31 mouse cellular contexts compared by ENCODE assay signal in the genomic region with DNA sequence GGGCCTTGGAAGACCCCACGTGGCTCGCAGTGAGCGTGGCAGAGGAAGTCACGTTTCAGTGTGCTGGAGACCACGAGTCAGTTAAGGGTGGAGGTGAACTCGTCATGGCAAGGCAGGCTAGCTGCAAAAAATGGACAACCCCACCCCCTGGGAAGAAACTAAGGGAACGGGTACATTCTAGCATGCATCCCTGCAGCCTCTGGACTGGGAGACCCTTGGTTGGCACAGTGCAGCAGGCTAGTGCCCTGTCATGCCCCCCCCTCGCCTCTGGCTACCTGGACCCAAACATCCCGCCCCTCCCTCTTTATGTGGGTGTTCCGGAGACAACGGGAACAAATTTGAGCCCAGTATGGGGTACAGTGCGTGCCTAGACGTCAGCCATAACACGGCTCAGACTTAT. TPM values are rescaled to one million over a fixed set of nuclear protein-coding genes. Genes with fewer than 3 reads are reported as not detected.
DNase-seq lines count a peak whose midpoint lies in the region; ATAC-seq and TF ChIP-seq lines count a peak whose summit lies in the region.
"Had no signal": no experiment of that assay in that cellular context is flagged by ENCODE, and none has a peak within 500 bp of the region (broad histone marks: within the 10 kb centered on the region; RNA-seq: fewer than 3 reads in every experiment).

No protein-coding gene starts in this region.

- TF ChIP-seq EP300 in stomach, postnatal 0 days (optimal IDR thresholded peaks at IDR 0.05) = no peak

- H3K4me3 ChIP-seq in intestine, embryonic 16.5 days (ENCODE audit: low read length) = no peak overlapping the region
- H3K4me3 ChIP-seq in liver, embryonic 11.5 days (ENCODE audit: low read depth, low read length) = no peak overlapping the region
- no peak overlapping the region for H3K4me3 ChIP-seq in liver, embryonic 16.5 days (ENCODE audit: low read depth, low read length)
- H3K4me3 ChIP-seq in stomach, postnatal 0 days (ENCODE audit: low read depth, low read length) = no peak overlapping the region
- no peak overlapping the region for H3K4me3 ChIP-seq in hindbrain, embryonic 14.5 days (replicated peaks; ENCODE audit: low read length)
- H3K4me3 ChIP-seq: embryonic facial prominence, embryonic 10.5 days; embryonic facial prominence, embryonic 15.5 days; forebrain, embryonic 12.5 days; hindbrain, embryonic 13.5 days; limb, embryonic 12.5 days; neural tube, embryonic 15.5 days had no signal

- no peak for DNase-seq in liver, embryonic 11.5 days (ENCODE audit: low spot score)
- DNase-seq in stomach, postnatal 0 days (ENCODE audit: low spot score) = no peak
- no peak for DNase-seq in hindbrain, embryonic 14.5 days (ENCODE audit: low spot score)
- DNase-seq in left cerebral cortex, postnatal 4 days = no peak
- DNase-seq: adrenal gland, adult 8-10 months; B cell, adult 2 months; cerebellum, adult 2 months; cerebellum, postnatal 14 days; gastrocnemius, postnatal 10 days; heart, postnatal 4 days; kidney, adult 8-10 months; kidney, postnatal 4 days; lung, adult 2 months; lung, postnatal 10 days; midbrain, embryonic 14.5 days; retina, postnatal 1 day; right cerebral cortex, postnatal 14 days; thymus, adult 2 months; thymus, postnatal 4 days had no signal

- H3K4me1 ChIP-seq in intestine, embryonic 16.5 days (ENCODE audit: control insufficient read depth, insufficient read depth, low read length) = no peaks in the 10 kb centered on the region
- H3K4me1 ChIP-seq in liver, embryonic 11.5 days (replicated peaks; ENCODE audit: control insufficient read depth, insufficient read depth, low read length) = peaks cover 8% of the 10 kb centered on the region; the same call in 1 of the 2 replicates
- H3K4me1 ChIP-seq in liver, embryonic 16.5 days (ENCODE audit: control insufficient read depth, low read depth, low read length) = peaks cover 3% of the 10 kb centered on the region; the same call in 1 of the 2 replicates
- H3K4me1 ChIP-seq in stomach, postnatal 0 days (replicated peaks; ENCODE audit: control insufficient read depth, insufficient read depth) = no peaks in the 10 kb centered on the region
- H3K4me1 ChIP-seq in hindbrain, embryonic 14.5 days (replicated peaks; ENCODE audit: control insufficient read depth, insufficient read depth, low read length) = 0 out of 2 replicates have a peak, but pooled peaks cover 4% of the 10 kb centered on the region
- H3K4me1 ChIP-seq: embryonic facial prominence, embryonic 15.5 days had no signal

- intact Hi-C loops in left cerebral cortex, postnatal 4 days (cut with DNase I) = no loop called here

- H3K9me3 ChIP-seq in intestine, embryonic 16.5 days (ENCODE audit: control insufficient read depth, low read length) = no peaks in the 10 kb centered on the region
- H3K9me3 ChIP-seq in liver, embryonic 11.5 days (ENCODE audit: control insufficient read depth, low read length) = no peaks in the 10 kb centered on the region
- no peaks in the 10 kb centered on the region for H3K9me3 ChIP-seq in liver, embryonic 16.5 days (replicated peaks; ENCODE audit: control insufficient read depth, low read length)
- no peaks in the 10 kb centered on the region for H3K9me3 ChIP-seq in stomach, postnatal 0 days (ENCODE audit: control insufficient read depth, low read length)
- no peaks in the 10 kb centered on the region for H3K9me3 ChIP-seq in hindbrain, embryonic 14.5 days (ENCODE audit: control insufficient read depth, low read length)
- H3K9me3 ChIP-seq: embryonic facial prominence, embryonic 10.5 days; embryonic facial prominence, embryonic 15.5 days; forebrain, embryonic 12.5 days; hindbrain, embryonic 13.5 days; limb, embryonic 12.5 days; neural tube, embryonic 15.5 days had no signal

- H3K27ac ChIP-seq in intestine, embryonic 16.5 days (ENCODE audit: low read length) = no peak overlapping the region
- peak overlapping the region; percentile 36 for H3K27ac ChIP-seq in liver, embryonic 11.5 days (ENCODE audit: low read depth, low read length)
- peak overlapping the region; percentile 26 for H3K27ac ChIP-seq in liver, embryonic 16.5 days (ENCODE audit: low read length)
- no peak overlapping the region for H3K27ac ChIP-seq in stomach, postnatal 0 days (replicated peaks)
- no peak overlapping the region for H3K27ac ChIP-seq in hindbrain, embryonic 14.5 days
- H3K27ac ChIP-seq: embryonic facial prominence, embryonic 10.5 days; embryonic facial prominence, embryonic 15.5 days; forebrain, embryonic 12.5 days; hindbrain, embryonic 13.5 days; kidney, postnatal 0 days; limb, embryonic 12.5 days; macrophage; neural tube, embryonic 15.5 days had no signal

- TF ChIP-seq CTCF in stomach, postnatal 0 days (IDR thresholded peaks at IDR 0.05; ENCODE audit: low read depth) = no peak

- no peak overlapping the region for H3K4me2 ChIP-seq in intestine, embryonic 16.5 days (ENCODE audit: low read depth, low read length)
- H3K4me2 ChIP-seq in liver, embryonic 11.5 days = no peak overlapping the region
- no peak overlapping the region for H3K4me2 ChIP-seq in liver, embryonic 16.5 days (ENCODE audit: low read depth, low read length)
- no peak overlapping the region for H3K4me2 ChIP-seq in stomach, postnatal 0 days (replicated peaks; ENCODE audit: low read depth)
- H3K4me2 ChIP-seq in hindbrain, embryonic 14.5 days (replicated peaks) = no peak overlapping the region
- H3K4me2 ChIP-seq: embryonic facial prominence, embryonic 15.5 days; forebrain, embryonic 12.5 days; heart, embryonic 11.5 days; hindbrain, embryonic 13.5 days; limb, embryonic 12.5 days; neural tube, embryonic 15.5 days had no signal

- WGBS in intestine, embryonic 16.5 days = 84% methylated on average over 14 of the region's 14 CpGs
- WGBS in liver, embryonic 11.5 days = 81% methylated on average over 14 of the region's 14 CpGs
- 62% methylated on average over 14 of the region's 14 CpGs for WGBS in liver, embryonic 16.5 days (ENCODE audit: insufficient replicate concordance)
- WGBS in stomach, postnatal 0 days = 66% methylated on average over 14 of the region's 14 CpGs
- 94% methylated on average over 14 of the region's 14 CpGs for WGBS in hindbrain, embryonic 14.5 days

- no peaks in the 10 kb centered on the region for H3K27me3 ChIP-seq in intestine, embryonic 16.5 days (replicated peaks; ENCODE audit: control insufficient read depth, insufficient read depth, low read length)
- no peaks in the 10 kb centered on the region for H3K27me3 ChIP-seq in liver, embryonic 11.5 days (replicated peaks; ENCODE audit: control insufficient read depth, insufficient read depth, low read length)
- H3K27me3 ChIP-seq in liver, embryonic 16.5 days (ENCODE audit: control insufficient read depth, insufficient read depth, low read depth, low read length) = no peaks in the 10 kb centered on the region
- H3K27me3 ChIP-seq in stomach, postnatal 0 days (ENCODE audit: control insufficient read depth, insufficient read depth, low read length) = no peaks in the 10 kb centered on the region
- H3K27me3 ChIP-seq in hindbrain, embryonic 14.5 days (ENCODE audit: control insufficient read depth, insufficient read depth, low read length) = no peaks in the 10 kb centered on the region
- H3K27me3 ChIP-seq: embryonic facial prominence, embryonic 15.5 days; forebrain, embryonic 12.5 days; hindbrain, embryonic 13.5 days; limb, embryonic 12.5 days; neural tube, embryonic 15.5 days had no signal

- no peak overlapping the region for H3K9ac ChIP-seq in intestine, embryonic 16.5 days (ENCODE audit: low read depth, low read length)
- no peak overlapping the region for H3K9ac ChIP-seq in liver, embryonic 11.5 days (ENCODE audit: low read depth, low read length)
- H3K9ac ChIP-seq in liver, embryonic 16.5 days (ENCODE audit: low read depth, low read length) = no peak overlapping the region
- H3K9ac ChIP-seq in stomach, postnatal 0 days (ENCODE audit: low read length) = no peak overlapping the region
- H3K9ac ChIP-seq in hindbrain, embryonic 14.5 days = no peak overlapping the region
- H3K9ac ChIP-seq: embryonic facial prominence, embryonic 15.5 days; forebrain, embryonic 12.5 days; hindbrain, embryonic 13.5 days; limb, embryonic 12.5 days; neural tube, embryonic 15.5 days had no signal

- peaks cover 14% of the 10 kb centered on the region for H3K36me3 ChIP-seq in intestine, embryonic 16.5 days (ENCODE audit: control insufficient read depth, insufficient read depth, low read length)
- peaks cover 18% of the 10 kb centered on the region; the same call in 1 of the 2 replicates for H3K36me3 ChIP-seq in liver, embryonic 11.5 days (ENCODE audit: control insufficient read depth, insufficient read depth, low read length)
- H3K36me3 ChIP-seq in liver, embryonic 16.5 days (ENCODE audit: control insufficient read depth, insufficient read depth) = peaks cover 19% of the 10 kb centered on the region
- peaks cover 12% of the 10 kb centered on the region for H3K36me3 ChIP-seq in stomach, postnatal 0 days (ENCODE audit: control insufficient read depth, insufficient read depth, low read length)
- H3K36me3 ChIP-seq in hindbrain, embryonic 14.5 days (replicated peaks; ENCODE audit: control insufficient read depth, insufficient read depth) = peaks cover 43% of the 10 kb centered on the region

- ATAC-seq in intestine, embryonic 16.5 days = peak; percentile 20
- ATAC-seq in liver, embryonic 11.5 days (replicated peaks; ENCODE audit: low FRiP score) = 0 out of 2 replicates have a peak, but pooled peaks have one; percentile 5
- ATAC-seq in liver, embryonic 16.5 days (ENCODE audit: low read depth) = peak; percentile 40
- 0 out of 2 replicates have a peak, but pooled peaks have one; percentile 5 for ATAC-seq in stomach, postnatal 0 days (ENCODE audit: low FRiP score, low TSS enrichment)
- ATAC-seq in hindbrain, embryonic 14.5 days (ENCODE audit: low FRiP score) = no peak
- ATAC-seq: inflammation-experienced regulatory T-cells, adult 6 months had no signal

RNA-seq across cellular contexts. Expression of gene Plcg2, which starts 57.8 kb away (rescaled TPM):
- 3.6 and 3.7 TPM in 2 replicates for polyA plus RNA-seq in intestine, embryonic 16.5 days (2015; fragmentation: Nextera tagmentation; extraction: Ambion mirVana)
- polyA plus RNA-seq in liver, embryonic 11.5 days (2014; fragmentation: Nextera tagmentation; extraction: Ambion mirVana) = 14.8 and 17.4 TPM in 2 replicates
- 8.1 and 8.4 TPM in 2 replicates for polyA plus RNA-seq in liver, embryonic 16.5 days (2015; fragmentation: Nextera tagmentation; extraction: Ambion mirVana)
- 2.3 and 2.4 TPM in 2 replicates for polyA plus RNA-seq in stomach, postnatal 0 days (2015; fragmentation: Nextera tagmentation; extraction: Ambion mirVana)
- polyA plus RNA-seq in hindbrain, embryonic 14.5 days (2014; fragmentation: Nextera tagmentation; extraction: Ambion mirVana) = 1.2 TPM in 2 replicates
- total RNA-seq in left cerebral cortex, postnatal 4 days (2021) = 1 to 10 TPM; 1.4 to 1.5 TPM

Comparison
In these comparisons a context has a peak if more than half of its experiments do, and no peak if none do; other contexts are left out.
1. H3K27ac ChIP-seq: peak in liver, embryonic 11.5 days (single experiment) and liver, embryonic 16.5 days (single experiment); none in intestine, embryonic 16.5 days (single experiment), stomach, postnatal 0 days (single experiment) and hindbrain, embryonic 14.5 days (single experiment).